Mouse (Mus musculus) liver, embryonic 14.5 days (tissue): ENCODE results near the gene Gm8122. TPM values are rescaled to one million over a fixed set of nuclear protein-coding genes. Genes with fewer than 3 reads are reported as not detected.

Experiments
- polyA plus RNA-seq, 2 experiments: library from polyadenylated mRNA; depleted of rRNA in 1 of 2; stranded (reverse) in 1 of 2; unstranded in 1 of 2; fragments of >200 nt; fragmentation: Nextera tagmentation in 1 of 2; extraction: Ambion mirVana in 1 of 2; gene quantifications; 2 replicates each; pipeline versions ENCODE4 v1.2.1 to v1.2.3; 2012 to 2014

Gene Gm8122
- polyA plus RNA-seq, 2 experiments: not detected

Other genes with a start within 250 kb of the Gm8122 start
- not detected in 2 replicates for gene Gm8082, start 241.7 kb downstream of the Gm8122 start, polyA plus RNA-seq (2012; rRNA removed)
- not detected in 2 replicates for gene Gm8082, start 241.7 kb downstream of the Gm8122 start, polyA plus RNA-seq (2014; fragmentation: Nextera tagmentation; extraction: Ambion mirVana)
- gene Gm10376, start 219.7 kb downstream of the Gm8122 start, polyA plus RNA-seq (2012; rRNA removed): not detected in 2 replicates
- gene Gm10376, start 219.7 kb downstream of the Gm8122 start, polyA plus RNA-seq (2014; fragmentation: Nextera tagmentation; extraction: Ambion mirVana): not detected in 2 replicates
- gene Gm8094, start 158.7 kb downstream of the Gm8122 start, polyA plus RNA-seq (2012; rRNA removed): not detected in 2 replicates
- gene Gm8094, start 158.7 kb downstream of the Gm8122 start, polyA plus RNA-seq (2014; fragmentation: Nextera tagmentation; extraction: Ambion mirVana): not detected in 2 replicates
- not detected in 2 replicates for gene Gm8104, start 134.7 kb downstream of the Gm8122 start, polyA plus RNA-seq (2012; rRNA removed)
- gene Gm8104, start 134.7 kb downstream of the Gm8122 start, polyA plus RNA-seq (2014; fragmentation: Nextera tagmentation; extraction: Ambion mirVana): not detected in 2 replicates
- not detected in 2 replicates for gene Gm7233, start 55.4 kb downstream of the Gm8122 start, polyA plus RNA-seq (2012; rRNA removed)
- gene Gm7233, start 55.4 kb downstream of the Gm8122 start, polyA plus RNA-seq (2014; fragmentation: Nextera tagmentation; extraction: Ambion mirVana): not detected in 2 replicates
- not detected in 2 replicates for gene Gm8126, start 23.3 kb upstream of the Gm8122 start, polyA plus RNA-seq (2012; rRNA removed)
- gene Gm8126, start 23.3 kb upstream of the Gm8122 start, polyA plus RNA-seq (2014; fragmentation: Nextera tagmentation; extraction: Ambion mirVana): not detected in 2 replicates
- gene Gm9732, start 39.7 kb upstream of the Gm8122 start, polyA plus RNA-seq (2012; rRNA removed): not detected in 2 replicates
- gene Gm9732, start 39.7 kb upstream of the Gm8122 start, polyA plus RNA-seq (2014; fragmentation: Nextera tagmentation; extraction: Ambion mirVana): not detected in 2 replicates
- not detected in 2 replicates for gene Gm8127, start 58.5 kb upstream of the Gm8122 start, polyA plus RNA-seq (2012; rRNA removed)
- gene Gm8127, start 58.5 kb upstream of the Gm8122 start, polyA plus RNA-seq (2014; fragmentation: Nextera tagmentation; extraction: Ambion mirVana): not detected in 2 replicates
- gene 1700001F09Rik, start 112.5 kb upstream of the Gm8122 start, polyA plus RNA-seq (2012; rRNA removed): not detected in 2 replicates
- gene 1700001F09Rik, start 112.5 kb upstream of the Gm8122 start, polyA plus RNA-seq (2014; fragmentation: Nextera tagmentation; extraction: Ambion mirVana): not detected in 2 replicates
- gene Gm8138, start 181.0 kb upstream of the Gm8122 start, polyA plus RNA-seq (2012; rRNA removed): not detected in 2 replicates
- not detected in 2 replicates for gene Gm8138, start 181.0 kb upstream of the Gm8122 start, polyA plus RNA-seq (2014; fragmentation: Nextera tagmentation; extraction: Ambion mirVana)